Mouse (Mus musculus) spleen, postnatal 36 days (tissue): ENCODE measurements around the gene Vwa3a.
"Not testable (repeated sequence)": the region's sequence is repeated elsewhere in the genome, so short reads cannot be mapped to it uniquely, and the experiment has no call there.

Experiments used
- DNase-seq, 2 experiments: peaks; one replicate each; pipeline ENCODE4 v3.0.0; 2022; ENCODE audit warnings: low spot score in 2 of 2, mixed read lengths in 1 of 2

The Vwa3a gene

GRCm38 (mm10) chr7:120739018-120739417 is at the start of gene Vwa3a:
Vwa3a (plus strand) TSS chr7:120739318.
- DNase-seq: no peak

DNA sequence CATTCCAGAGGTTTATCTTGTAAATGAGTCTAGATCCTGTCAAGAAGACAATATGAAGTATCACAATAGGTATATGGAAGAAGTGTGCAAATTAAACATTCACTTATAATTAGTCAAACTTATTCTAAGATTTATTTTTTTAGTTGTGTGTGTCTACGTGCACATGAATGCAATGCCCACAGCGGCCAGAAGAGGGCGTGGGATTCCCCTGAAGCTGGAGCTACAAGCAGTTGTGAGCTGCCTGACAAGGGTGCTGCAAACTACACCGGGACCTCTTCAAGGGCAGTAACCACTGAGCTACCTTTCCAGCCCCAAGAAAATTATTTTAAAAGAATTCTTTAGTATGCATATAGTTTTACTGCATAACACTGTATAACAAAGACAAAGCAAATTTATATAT is 48.5 kb upstream of the Vwa3a start:
- DNase-seq: no peak

DNA sequence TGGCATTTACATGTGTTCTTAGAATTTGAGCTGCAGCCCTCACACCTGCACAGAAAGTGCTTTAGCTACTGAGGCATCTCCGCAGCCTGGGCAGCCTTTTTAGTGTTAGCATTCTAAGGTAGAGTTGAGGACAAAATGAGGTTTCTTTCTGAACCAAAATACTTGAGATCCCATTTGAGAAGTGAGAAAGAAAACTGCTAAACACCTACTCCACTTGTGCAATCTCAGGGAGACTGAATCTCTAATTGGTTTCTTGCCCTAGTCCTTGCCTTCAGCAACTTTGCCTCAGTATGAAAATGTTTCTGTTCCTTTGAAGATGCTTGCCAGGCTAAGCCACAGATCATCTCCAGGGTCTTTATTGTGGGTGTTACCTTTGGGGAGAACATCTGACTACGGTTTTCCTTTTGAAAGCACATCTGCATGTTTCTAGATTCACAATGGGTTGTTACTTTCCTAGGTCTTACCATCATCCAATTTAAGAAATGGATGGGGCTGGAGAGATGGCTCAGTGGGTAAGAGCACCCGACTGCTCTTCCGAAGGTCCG is 45.2 kb upstream of the Vwa3a start:
- no peak for DNase-seq

- DNase-seq: no peak
These were observed 43.9 kb upstream of the Vwa3a start for GRCm38 (mm10) chr7:120695196-120695595.

DNA sequence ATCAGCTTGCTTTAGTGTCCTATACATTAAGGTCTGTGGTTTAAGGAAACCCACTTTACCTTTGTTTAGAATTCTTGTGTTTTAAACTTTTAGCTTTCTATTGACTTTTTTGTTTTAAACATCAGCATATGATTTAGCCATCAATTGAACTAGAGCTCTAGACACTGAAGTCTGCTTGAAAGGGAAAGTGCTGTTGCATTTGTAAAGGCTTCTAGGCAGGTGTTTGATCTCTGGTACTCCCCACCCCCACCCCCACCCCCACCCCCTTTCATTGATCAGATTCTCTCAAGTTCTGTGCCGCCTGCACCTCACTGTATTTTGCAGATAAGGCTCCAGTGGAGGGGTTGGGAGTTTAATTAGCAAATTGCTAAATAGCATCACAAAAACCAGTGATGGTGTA is 43.5 kb upstream of the Vwa3a start:
- no peak for DNase-seq

- DNase-seq: no peak
These were observed 42.8 kb upstream of the Vwa3a start for GRCm38 (mm10) chr7:120696331-120696730.

GRCm38 (mm10) chr7:120699586-120699985 is 39.5 kb upstream of the Vwa3a start:
- DNase-seq: no peak

GRCm38 (mm10) chr7:120703888-120704287 is 35.2 kb upstream of the Vwa3a start:
- DNase-seq: no peak

DNA sequence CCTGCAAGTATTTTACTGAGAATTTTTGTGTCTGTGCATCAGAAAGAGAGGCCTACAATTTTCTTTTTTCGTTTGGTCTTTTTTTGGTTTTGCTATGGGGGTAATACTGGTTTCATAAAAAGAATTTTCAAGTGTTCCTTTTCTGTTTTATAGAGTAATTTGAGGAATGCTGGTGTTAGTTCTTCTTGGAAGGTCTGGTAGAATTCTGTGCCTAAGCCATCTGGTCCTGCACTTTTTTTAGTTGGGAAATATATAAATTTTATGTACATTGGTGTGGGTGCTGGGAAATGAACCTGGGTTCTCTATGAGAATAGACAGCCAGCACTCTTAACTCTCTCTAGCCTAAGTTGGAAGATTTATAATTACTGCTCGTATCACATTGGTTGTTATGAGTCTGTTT is 27.0 kb upstream of the Vwa3a start:
- no peak for DNase-seq

- no peak for DNase-seq
These were observed 25.9 kb upstream of the Vwa3a start for GRCm38 (mm10) chr7:120713225-120713624.

DNA sequence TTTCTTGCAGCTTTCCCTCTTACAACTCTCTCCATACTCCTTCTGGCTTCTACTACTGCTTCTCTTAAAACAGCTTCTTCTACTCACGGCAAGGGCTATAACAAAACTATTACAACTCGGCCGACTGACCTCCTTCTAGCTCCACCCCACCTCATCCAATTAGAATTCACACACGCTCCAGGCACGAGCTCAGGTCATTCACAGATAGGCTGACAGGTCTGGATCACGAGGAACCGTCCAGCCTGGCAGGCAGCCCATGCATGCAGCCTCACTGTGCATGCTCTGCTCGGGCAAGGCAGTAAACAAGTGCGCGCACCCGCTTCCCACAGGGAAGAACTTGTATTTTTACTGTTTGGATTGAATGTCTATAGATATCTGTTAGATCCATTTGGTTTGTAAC is 25.2 kb upstream of the Vwa3a start:
- not testable (repeated sequence) for DNase-seq

DNA sequence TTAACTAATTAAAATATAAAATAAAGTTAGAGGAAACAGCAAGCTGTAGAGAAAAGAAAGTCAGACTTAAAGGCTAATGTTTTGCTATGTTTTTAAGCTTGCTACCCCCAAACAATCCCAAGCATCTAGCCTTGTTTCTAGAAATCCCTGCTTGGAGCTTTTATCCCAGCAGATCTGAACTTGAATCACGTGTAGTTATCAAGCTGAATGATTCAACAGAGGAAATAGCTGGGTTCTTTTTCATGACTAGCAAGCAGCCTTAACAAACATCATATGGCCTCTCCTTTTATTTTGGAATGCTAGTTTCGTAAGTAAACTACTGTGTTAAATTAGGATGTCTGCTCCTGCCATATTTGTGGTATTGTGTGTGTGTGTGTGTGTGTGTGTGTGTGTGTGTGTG is 21.9 kb upstream of the Vwa3a start:
- no peak for DNase-seq

DNA sequence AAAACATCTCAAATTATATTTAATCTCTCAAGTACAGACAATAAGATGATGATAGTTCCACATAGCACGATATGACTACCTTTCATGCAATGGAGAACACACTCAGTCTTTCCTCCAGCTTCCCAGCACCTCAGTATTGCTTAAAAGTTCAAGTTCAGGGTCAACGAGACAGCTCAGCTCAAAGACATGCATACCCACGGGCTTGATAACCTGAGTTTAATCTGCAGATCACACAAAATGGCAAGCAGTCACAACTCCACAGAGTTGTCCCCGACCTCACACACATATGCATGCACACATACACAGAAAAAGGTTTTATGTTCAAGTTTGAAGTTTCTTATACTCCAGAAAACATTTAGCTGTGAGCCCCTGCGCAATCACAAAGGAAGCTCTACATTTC is 18.1 kb upstream of the Vwa3a start:
- DNase-seq: no peak

DNA sequence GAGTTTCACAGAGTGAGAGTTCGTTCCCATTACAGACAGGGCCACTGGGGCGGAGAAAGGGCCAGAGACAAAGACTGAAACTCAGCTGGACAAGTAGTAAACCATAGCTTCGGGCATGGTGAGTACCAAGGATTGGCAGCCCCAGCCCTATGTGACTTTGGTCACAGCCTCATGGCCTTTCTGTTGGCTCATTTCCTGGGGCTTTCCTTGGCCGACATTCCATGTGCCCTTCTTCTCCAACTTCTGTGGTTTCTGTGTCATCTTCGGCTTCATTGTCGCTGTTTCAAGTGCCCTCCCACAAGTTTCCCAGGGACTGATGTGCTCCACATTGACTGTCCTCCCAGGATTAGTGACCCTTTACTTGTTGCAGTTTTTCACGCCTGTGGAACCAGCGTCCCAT is 17.7 kb upstream of the Vwa3a start:
- DNase-seq: no peak

DNA sequence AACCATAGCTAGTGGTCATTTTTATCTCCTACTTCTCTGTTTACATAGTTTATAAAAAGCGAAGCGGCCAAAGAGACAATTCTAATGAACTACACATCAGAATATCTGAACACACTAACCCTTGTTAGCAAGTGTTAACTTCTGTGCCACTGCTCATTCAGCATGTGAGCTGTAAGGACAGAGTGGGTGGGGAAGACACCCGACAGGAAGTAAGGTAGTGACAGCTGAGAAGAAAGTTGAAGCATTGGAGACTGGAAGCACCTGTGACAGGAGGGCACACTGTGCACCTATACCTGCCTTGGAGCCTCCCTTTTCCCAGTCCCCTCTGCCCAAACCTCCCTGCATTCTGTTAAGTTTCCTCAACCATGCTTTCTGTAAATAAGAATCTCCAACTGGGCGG is 17.1 kb upstream of the Vwa3a start:
- DNase-seq: no peak

DNA sequence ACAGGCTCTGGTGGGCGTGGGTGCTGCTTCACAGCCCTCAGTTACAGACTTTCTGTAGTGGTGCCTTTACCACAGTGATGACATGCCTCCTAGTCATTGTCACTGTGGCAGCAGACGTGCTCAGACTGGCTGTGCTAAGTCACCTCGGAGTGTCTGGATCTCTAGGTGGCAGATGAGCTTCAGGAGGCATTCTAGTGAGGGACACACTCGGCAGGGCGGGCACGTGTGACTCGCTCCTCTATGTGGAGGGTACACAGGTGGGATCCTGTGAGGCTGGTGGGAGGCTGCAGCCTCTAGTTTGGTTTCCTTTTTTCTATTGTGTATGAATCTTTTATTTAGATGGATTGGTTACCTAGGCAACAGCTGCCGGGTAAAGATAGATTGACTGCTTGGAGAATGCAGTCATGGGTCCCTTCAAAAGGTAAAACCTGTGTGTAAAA is 16.3 kb upstream of the Vwa3a start:
- DNase-seq: no peak

DNA sequence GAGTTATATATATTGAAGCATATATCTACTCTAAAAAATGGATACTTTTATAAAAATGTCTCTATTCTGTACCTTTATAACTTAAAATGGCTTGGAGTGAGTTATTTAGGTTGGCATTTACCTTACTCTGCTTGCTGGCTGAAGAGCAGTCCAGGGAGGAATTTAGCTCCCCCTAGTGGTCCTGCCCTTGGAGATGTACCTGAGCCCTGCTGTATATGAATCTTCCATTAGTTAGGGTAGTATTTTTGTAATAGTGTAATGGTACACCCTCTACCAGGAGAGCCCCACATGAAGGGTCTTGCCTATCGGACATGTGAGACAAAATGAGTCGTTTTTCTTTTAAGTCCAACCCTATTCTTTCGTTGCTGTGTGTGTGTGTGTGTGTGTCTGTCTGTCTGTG is 11.5 kb upstream of the Vwa3a start:
- DNase-seq: peak; percentile 44 to 45

GRCm38 (mm10) chr7:120729635-120730034 is 9.5 kb upstream of the Vwa3a start:
- no peak for DNase-seq

GRCm38 (mm10) chr7:120732906-120733305 is 6.2 kb upstream of the Vwa3a start:
- no peak for DNase-seq

DNA sequence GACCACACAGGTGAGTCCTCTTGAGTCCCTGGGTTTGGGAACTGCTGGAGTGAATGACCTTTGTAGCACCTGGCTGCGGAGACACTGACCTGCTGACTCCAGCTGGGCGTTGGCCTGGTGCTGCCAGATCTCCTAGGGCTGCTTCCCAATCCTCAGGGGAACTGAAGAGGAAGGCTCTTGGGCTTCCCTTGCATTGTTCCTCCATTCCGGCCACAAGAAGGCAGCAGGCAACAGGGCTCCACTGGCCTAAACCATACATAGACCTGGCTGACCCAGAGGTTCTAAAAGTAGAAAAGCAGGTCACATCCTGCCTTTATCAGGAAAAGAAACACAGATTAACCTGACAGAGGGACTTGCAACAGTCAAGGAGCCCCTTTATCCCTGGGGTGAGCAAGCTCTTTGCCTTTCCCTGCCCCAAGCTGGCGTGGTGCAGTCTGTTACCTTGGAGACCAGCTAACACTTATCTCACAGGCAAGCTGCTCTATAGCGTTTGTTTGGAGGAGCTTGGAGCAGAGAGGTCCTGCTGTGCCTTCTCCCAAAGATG is 512 bp downstream of the Vwa3a start:
- no peak for DNase-seq

DNA sequence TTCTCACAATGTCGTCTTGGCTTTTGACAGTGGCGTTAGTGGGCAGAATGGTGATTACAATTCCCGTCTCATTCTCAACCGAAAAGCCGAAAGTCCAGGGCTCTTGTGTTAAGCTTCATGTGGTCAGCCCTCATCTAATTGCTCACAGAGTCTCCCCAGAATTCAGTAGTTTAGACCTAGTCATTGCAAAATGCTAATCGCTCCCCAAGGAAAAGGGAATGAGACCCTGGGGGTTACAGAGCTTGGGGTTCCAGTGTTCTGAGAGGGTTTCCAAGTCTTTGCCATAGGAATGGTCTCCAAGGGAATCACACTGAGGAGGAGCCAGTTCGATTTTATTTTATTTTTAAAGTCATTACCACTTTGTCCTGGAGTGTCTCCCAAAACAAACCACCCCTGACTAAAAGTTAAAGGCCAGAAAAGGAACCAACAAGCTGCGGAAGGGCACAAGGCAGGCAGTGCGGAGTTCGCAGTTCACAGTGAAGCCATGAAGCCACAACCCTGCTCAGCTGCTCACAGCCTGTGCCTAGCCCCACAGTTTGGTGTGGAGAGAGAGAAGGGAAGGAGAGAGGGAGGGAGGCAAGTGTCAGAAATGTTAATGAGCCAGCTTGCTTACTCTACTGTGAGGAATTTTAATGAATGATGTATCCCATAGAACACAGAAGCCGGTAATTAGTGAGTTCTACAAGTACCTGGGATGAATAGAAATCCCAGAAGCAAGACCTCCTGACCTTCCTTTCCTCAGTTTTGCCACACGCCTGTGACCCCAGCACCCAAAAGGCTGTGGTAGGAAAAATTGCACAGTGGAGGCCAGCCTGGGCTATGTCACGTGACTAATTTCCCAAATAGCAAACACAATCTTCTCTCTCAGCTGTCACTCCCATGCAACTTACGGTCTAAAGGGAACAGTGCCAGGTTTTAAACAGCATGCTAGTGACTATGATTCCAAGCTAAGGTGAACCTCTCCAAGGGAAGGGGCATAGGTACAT is 4.5 kb downstream of the Vwa3a start:
- DNase-seq: no peak

DNA sequence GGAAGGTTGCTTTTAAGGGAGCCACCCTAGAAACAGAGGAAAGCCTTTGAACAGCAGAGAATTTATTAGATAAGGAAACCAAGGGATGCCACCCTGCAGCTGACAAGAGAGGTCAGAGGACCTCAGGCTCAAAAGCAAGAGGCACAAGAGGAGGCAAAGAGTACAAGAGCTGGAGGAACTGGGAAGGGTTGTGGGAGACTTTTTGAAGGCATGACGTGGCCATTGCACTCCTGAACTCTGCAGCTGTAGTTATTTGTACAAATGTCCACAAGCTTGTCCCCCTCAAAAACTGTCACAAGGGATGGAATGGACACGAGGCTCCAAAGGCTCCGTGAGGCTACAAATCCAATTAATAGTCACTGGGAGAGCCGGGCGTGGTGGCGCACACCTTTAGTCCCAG is 5.5 kb downstream of the Vwa3a start:
- no peak for DNase-seq

GRCm38 (mm10) chr7:120746029-120746428 is 6.9 kb downstream of the Vwa3a start:
- no peak for DNase-seq
